Mouse (Mus musculus) liver, embryonic 13.5 days (tissue): ENCODE measurements around the gene Rab15. TPM values are rescaled to one million over a fixed set of nuclear protein-coding genes. Genes with fewer than 3 reads are reported as not detected.

Experiments
- polyA plus RNA-seq: library from polyadenylated mRNA; unstranded; fragments of >200 nt; fragmentation: Nextera tagmentation; extraction: Ambion mirVana; gene quantifications from 2 replicates; pipeline ENCODE4 v1.2.1, GENCODE M21; 2015

The Rab15 gene
- polyA plus RNA-seq, 1 experiment from 2014 or later: 0.41 TPM

Other genes with a start within 250 kb of the Rab15 start
- gene Sptb, start 112.4 kb downstream of the Rab15 start, polyA plus RNA-seq: 39.7 and 53.3 TPM in 2 replicates
- 91.5 and 100 TPM in 2 replicates for gene Churc1, start 57.4 kb downstream of the Rab15 start, polyA plus RNA-seq
- gene Fntb, start 57.3 kb downstream of the Rab15 start, polyA plus RNA-seq: 22.2 and 24.9 TPM in 2 replicates
- gene Gpx2, start 27.4 kb downstream of the Rab15 start, polyA plus RNA-seq: 0.16 TPM in 1 of 2 replicates, not detected in the other
- gene Max, start 139.3 kb upstream of the Rab15 start, polyA plus RNA-seq: 9.1 and 10.3 TPM in 2 replicates